Mouse (Mus musculus): ENCODE data around the gene Gm13275. TPM values are rescaled to one million over a fixed set of nuclear protein-coding genes. Genes with fewer than 3 reads are reported as not detected.
"Not testable (repeated sequence)": the region's sequence is repeated elsewhere in the genome, so short reads cannot be mapped to it uniquely, and the experiment has no call there.

Gm13275 gene
- not detected in 2 replicates for polyA plus RNA-seq (2012; rRNA removed)

GRCm38 (mm10) chr4:88793936-88794675, at the start of gene Gm13275:
Gene Gm13275 (plus strand): TSS chr4:88794487.
- not testable (repeated sequence) for DNase-seq (ENCODE audit: low read depth)

GRCm38 (mm10) chr4:88749926-88750325, 44.4 kb upstream of the Gm13275 start:
- DNase-seq (ENCODE audit: low read depth) = no peak
- TF ChIP-seq POLR2A (IDR thresholded peaks at IDR 0.05; ENCODE audit: borderline replicate concordance, extremely low read depth, insufficient read depth, insufficient read length, poor library complexity, severe bottlenecking) = no peak
- TF ChIP-seq CTCF (IDR thresholded peaks at IDR 0.05; ENCODE audit: borderline replicate concordance, extremely low read depth, insufficient read depth, insufficient read length) = no peak

GRCm38 (mm10) chr4:88754818-88755340, 39.4 kb upstream of the Gm13275 start, which contains the start of gene Gm13271:
Gene Gm13271 (plus strand): TSS chr4:88754868.
- DNase-seq (ENCODE audit: low read depth) = not testable (repeated sequence)

- not testable (repeated sequence) for DNase-seq (ENCODE audit: low read depth)
Observed at GRCm38 (mm10) chr4:88756581-88757513, 37.4 kb upstream of the Gm13275 start.

GRCm38 (mm10) chr4:88757628-88758031, 36.7 kb upstream of the Gm13275 start:
- DNase-seq (ENCODE audit: low read depth) = peak; percentile 95
- TF ChIP-seq CTCF (IDR thresholded peaks at IDR 0.05; ENCODE audit: borderline replicate concordance, extremely low read depth, insufficient read depth, insufficient read length) = peak; percentile 67

GRCm38 (mm10) chr4:88758751-88759150, 35.5 kb upstream of the Gm13275 start:
- not testable (repeated sequence) for DNase-seq (ENCODE audit: low read depth)

- DNase-seq (ENCODE audit: low read depth) = not testable (repeated sequence)
Observed at GRCm38 (mm10) chr4:88759610-88760268, 34.5 kb upstream of the Gm13275 start, which contains the start of gene Gm13283. Gene Gm13283 (plus strand): TSS chr4:88760119.

- DNase-seq (ENCODE audit: low read depth) = peak; percentile 91
Observed at GRCm38 (mm10) chr4:88760431-88760830, 33.9 kb upstream of the Gm13275 start.

GRCm38 (mm10) chr4:88761776-88762175, 32.5 kb upstream of the Gm13275 start:
- DNase-seq (ENCODE audit: low read depth) = not testable (repeated sequence)

GRCm38 (mm10) chr4:88762341-88762740, 31.9 kb upstream of the Gm13275 start:
- DNase-seq (ENCODE audit: low read depth) = not testable (repeated sequence)

- peak; percentile 81 for DNase-seq (ENCODE audit: low read depth)
Observed at GRCm38 (mm10) chr4:88763384-88764018, 30.8 kb upstream of the Gm13275 start.

- not testable (repeated sequence) for DNase-seq (ENCODE audit: low read depth)
Observed at GRCm38 (mm10) chr4:88773534-88773933, 20.8 kb upstream of the Gm13275 start, which contains the start of gene Gm13290. Gene Gm13290 (plus strand): TSS chr4:88773834.

GRCm38 (mm10) chr4:88776622-88777021, 17.7 kb upstream of the Gm13275 start, which contains the start of gene Gm13289:
Gene Gm13289 (plus strand): TSS chr4:88776922.
- not testable (repeated sequence) for DNase-seq (ENCODE audit: low read depth)

GRCm38 (mm10) chr4:88779550-88779949, 14.7 kb upstream of the Gm13275 start, which contains the start of gene Gm13272:
Gene Gm13272 (plus strand): TSS chr4:88779850.
- not testable (repeated sequence) for DNase-seq (ENCODE audit: low read depth)

GRCm38 (mm10) chr4:88780320-88780719, 14.0 kb upstream of the Gm13275 start:
- not testable (repeated sequence) for DNase-seq (ENCODE audit: low read depth)

- DNase-seq (ENCODE audit: low read depth) = not testable (repeated sequence)
Observed at GRCm38 (mm10) chr4:88781831-88782230, 12.5 kb upstream of the Gm13275 start, which contains the start of gene Ifnz. Gene Ifnz (plus strand): TSS chr4:88782131.

- not testable (repeated sequence) for DNase-seq (ENCODE audit: low read depth)
Observed at GRCm38 (mm10) chr4:88782335-88782734, 12.0 kb upstream of the Gm13275 start.

- not testable (repeated sequence) for DNase-seq (ENCODE audit: low read depth)
Observed at GRCm38 (mm10) chr4:88785409-88785808, 8.9 kb upstream of the Gm13275 start, which contains the start of gene Gm13276. Gene Gm13276 (plus strand): TSS chr4:88785709.

Data from brain, embryonic 14.5 days (tissue).